17 mouse cellular contexts compared by ENCODE assay signal in genomic region chr3:68541688-68542087, GRCm38 (mm10).
"Had no signal": no experiment of that assay in that cellular context is flagged by ENCODE, and none has a peak within 500 bp of the region (broad histone marks: within the 10 kb centered on the region; RNA-seq: fewer than 3 reads in every experiment).

No protein-coding gene starts in this region.

- H3K27me3 ChIP-seq: midbrain, embryonic 13.5 days had no signal

- ATAC-seq: hindbrain, postnatal 0 days; inflammation-experienced regulatory T-cells, adult 6 months; intestine, embryonic 16.5 days; lung, postnatal 0 days; midbrain, embryonic 13.5 days had no signal

- H3K4me1 ChIP-seq: limb, embryonic 12.5 days had no signal

- H3K36me3 ChIP-seq: limb, embryonic 12.5 days; limb, embryonic 15.5 days had no signal

- H3K27ac ChIP-seq: hindbrain, postnatal 0 days; limb, embryonic 12.5 days; limb, embryonic 15.5 days; macrophage; midbrain, embryonic 13.5 days; stomach, postnatal 0 days had no signal

- H3K9ac ChIP-seq: limb, embryonic 12.5 days; limb, embryonic 15.5 days; lung, embryonic 14.5 days; midbrain, embryonic 13.5 days had no signal

- H3K4me3 ChIP-seq: limb, embryonic 12.5 days; limb, embryonic 15.5 days; midbrain, embryonic 13.5 days had no signal

- DNase-seq: kidney, adult 18-20 months; kidney, adult 9 months; kidney, postnatal 14 days; kidney, postnatal 4 days; left cerebral cortex, postnatal 4 days; lung, embryonic 14.5 days; thymus, adult 2 months; thymus, postnatal 14 days had no signal

- H3K4me2 ChIP-seq: limb, embryonic 12.5 days; limb, embryonic 15.5 days; lung, embryonic 14.5 days; midbrain, embryonic 13.5 days had no signal
